Mouse (Mus musculus) ES-E14 (cell line): ENCODE data around the gene P2rx1.

Experiments used
- HCFC1 ChIP-seq: IDR thresholded peaks from 2 replicates; pipeline ENCODE4 v1.6.1; 2012; ENCODE audit warnings: low read length, inconsistent platforms, borderline replicate concordance; ENCODE audit not compliant: insufficient read depth
- MAFK ChIP-seq: IDR thresholded peaks from 2 replicates; pipeline ENCODE4 v1.6.1; 2014; ENCODE audit warnings: mild to moderate bottlenecking, low read depth, low read length, inconsistent platforms; ENCODE audit not compliant: insufficient read depth

GRCm38 (mm10) chr11:72952697-72953096 lies 46.2 kb upstream of the P2rx1 start:
- TF ChIP-seq HCFC1 (no peak), MAFK (no peak)
